Mouse (Mus musculus): Measurements from ENCODE around the gene Abi2. TPM values are rescaled to one million over a fixed set of nuclear protein-coding genes. Genes with fewer than 3 reads are reported as not detected.

The Abi2 gene
- total RNA-seq, 2 experiments from 2014 or later, result 40.6 to 47.6 TPM

DNA sequence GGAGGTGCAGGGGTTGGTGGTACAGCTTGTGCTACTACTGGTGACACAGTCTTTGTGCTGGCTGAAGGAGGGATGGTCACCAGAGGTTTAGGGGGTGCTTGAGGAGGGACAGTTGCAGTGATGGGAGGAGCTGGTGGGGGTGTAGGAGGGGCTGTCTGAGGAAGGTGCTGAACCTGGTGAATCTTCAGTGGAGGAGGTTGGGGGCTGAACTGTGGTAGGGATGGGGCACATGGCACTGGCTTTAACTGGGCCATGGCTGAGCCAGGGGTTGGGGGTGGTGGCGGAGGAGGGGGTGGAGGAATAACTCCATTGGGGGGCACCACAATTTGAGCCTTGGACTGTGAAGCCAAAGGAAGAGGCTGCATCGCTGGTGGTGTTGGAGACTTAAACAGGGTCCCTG lies 80.2 kb downstream of the Abi2 start:
- no peak for DNase-seq

DNA sequence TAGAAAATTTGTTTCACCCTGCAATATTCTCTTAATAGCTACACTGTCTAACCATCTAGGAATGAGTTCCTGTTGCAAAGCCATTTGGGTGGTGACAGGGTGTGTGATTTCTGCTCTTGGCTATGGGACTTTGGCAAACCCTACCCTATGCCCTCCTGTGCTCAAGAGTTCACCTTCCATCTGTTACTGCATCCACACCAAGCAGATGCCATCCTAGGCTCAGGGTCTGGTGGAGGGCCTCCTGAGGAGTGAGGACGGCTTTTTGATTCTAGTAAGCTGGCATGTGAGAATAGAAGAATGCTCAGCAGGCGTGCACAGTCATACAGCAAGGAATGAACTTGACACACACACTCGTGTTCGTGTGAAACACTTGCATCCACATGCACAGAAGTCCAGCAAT lies 81.1 kb downstream of the Abi2 start:
- DNase-seq, result no peak

DNA sequence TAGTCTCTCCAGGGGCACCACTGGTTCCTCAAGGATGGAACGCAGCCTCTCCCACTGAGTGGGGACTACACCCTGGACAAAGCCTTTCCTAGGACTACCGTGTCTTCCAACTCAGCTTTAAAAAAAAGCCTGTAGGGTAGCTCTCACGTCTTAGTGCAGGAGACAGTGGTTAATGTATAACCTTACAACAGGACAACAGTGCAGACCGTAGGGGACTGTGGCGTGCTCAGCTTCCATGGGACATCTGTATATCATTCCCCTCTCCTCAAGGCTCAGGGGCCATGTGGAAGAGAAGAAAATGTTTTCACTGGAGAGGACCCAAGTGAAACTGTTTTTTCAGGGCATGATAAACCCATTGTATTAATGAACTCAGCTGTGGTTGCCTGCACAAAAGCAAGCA lies 83.0 kb downstream of the Abi2 start:
- no peak for DNase-seq

DNA sequence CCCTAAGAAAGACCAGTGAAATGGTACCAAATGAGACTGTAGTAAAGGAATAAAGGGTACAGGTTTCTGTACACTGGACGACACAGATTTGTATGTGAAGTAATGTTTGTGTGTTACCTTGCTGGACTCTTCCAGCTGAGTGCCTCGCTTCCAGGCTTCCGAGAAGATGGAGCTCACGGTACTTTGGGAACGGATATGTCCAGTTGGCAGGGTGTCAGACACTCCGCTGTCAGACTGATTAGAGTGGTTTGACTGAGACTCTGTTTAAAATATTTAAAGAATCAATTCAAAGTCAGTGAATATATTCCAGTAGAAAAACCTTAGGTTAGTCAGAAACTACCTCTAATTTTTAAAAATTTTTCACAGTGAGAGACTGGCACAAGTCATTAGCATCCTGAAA lies 84.0 kb downstream of the Abi2 start:
- DNase-seq, result no peak

DNA sequence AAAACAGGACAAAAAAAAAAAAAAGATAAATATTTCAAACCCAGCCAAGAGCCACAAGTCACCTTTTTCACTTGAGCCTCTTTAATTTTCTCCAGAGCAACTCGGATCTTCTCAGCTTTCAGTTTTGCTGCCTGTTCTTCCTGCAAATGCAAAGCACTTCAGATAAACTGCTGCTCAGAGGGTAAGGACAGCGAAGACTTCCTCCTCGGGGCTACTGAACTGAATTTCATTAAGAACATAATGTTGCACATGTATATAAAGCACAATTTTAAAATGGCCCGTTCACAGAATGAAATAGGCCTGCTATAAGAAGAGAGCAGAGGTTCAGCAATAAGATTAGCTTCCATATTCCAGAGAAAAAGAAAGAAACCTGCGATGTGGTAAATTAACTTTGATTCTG lies 94.0 kb downstream of the Abi2 start:
- no peak for DNase-seq

DNA sequence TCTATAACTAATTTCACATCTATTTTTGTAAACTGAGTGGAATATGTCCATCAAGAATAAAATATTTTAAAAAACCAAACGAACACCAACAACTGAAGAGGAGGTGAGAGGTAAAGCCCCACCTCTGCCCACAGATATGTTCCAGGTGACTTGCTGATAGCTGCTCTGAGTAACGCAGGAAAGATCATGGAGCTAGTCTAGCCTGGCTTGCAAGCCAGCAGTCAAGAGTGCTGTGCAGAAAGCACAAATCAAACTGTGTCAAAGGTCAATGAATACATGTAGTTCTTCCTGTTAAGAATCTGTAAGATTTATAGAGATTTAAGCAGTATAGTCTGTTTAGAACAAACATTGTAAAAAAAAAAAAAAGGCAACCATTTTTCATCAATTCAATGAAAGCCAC lies 101.2 kb downstream of the Abi2 start:
- DNase-seq, result no peak

DNA sequence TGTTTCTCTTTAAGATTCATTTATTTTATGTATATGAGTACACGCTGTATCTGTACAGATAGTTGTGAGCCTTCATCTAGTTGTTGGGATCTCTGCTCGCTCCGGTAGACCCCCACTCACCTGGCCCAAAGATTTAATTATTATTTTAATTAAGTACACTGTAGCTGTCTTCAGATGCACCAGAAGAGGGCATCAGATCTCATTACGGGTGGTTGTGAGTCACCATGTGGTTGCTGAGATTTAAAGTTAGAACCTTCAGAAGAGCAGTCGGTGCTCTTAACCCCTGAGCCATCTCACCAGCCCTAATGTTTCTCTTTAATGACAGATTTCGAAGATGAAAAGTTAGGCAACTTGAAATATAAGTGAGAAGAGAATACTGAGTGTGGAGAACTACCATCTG lies 120.7 kb downstream of the Abi2 start:
- DNase-seq, result no peak

DNA sequence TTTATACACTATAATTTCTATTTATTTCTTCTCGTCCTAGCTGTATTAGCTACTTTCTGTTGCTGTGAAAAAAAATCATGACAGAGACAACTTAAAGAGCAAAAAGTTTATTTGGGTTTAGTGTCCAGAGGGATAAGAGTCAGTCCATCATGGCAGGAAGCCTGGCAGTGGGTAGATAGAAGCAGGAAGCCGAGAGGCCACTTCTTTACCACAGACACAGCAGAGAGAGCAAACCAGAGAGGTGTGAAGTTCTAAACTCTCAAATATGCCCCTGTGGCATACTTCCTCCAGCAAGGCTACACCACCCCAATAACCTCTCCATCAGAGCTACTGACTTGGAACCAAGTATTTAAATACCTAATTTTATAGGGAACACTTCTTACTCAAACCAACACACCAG lies 121.2 kb downstream of the Abi2 start:
- no peak for DNase-seq

Other genes with a start within 250 kb of the Abi2 start
- gene Nbeal1, start 229.0 kb upstream of the Abi2 start, total RNA-seq (2021), result 10 to 100 TPM; 39.4 to 43.8 TPM
- 10 to 100 TPM; 19.7 to 19.9 TPM for gene Cyp20a1, start 66.3 kb upstream of the Abi2 start, total RNA-seq (2021)
- 100 to 1,000 TPM; 147 to 153 TPM for gene Raph1, start 157.5 kb downstream of the Abi2 start, total RNA-seq (2021)